Mouse (Mus musculus): ENCODE results near the gene Efna5. TPM values are rescaled to one million over a fixed set of nuclear protein-coding genes. Genes with fewer than 3 reads are reported as not detected.

Efna5 gene
- polyA plus RNA-seq, 1 experiment from 2014 or later: 81.4 TPM

GRCm38 (mm10) chr17:62765165-62765564 is 116.0 kb downstream of the Efna5 start:
- Histone ChIP-seq H3K36me3 (no peaks in the 10 kb centered on the region), H3K4me3 (replicated peaks) (no peak overlapping the region), H3K27ac (no peak overlapping the region), H3K9me3 (no peaks in the 10 kb centered on the region), H3K9ac (replicated peaks) (no peak overlapping the region), H3K4me1 (replicated peaks) (peaks cover 11% of the 10 kb centered on the region), H3K27me3 (no peaks in the 10 kb centered on the region), H3K4me2 (replicated peaks) (no peak overlapping the region)
- 84% methylated on average over 4 of the region's 4 CpGs for WGBS
- no peak for ATAC-seq

- Histone ChIP-seq H3K27me3 (no peaks in the 10 kb centered on the region), H3K36me3 (no peaks in the 10 kb centered on the region), H3K4me2 (replicated peaks) (no peak overlapping the region), H3K9me3 (no peaks in the 10 kb centered on the region), H3K4me1 (replicated peaks) (peaks cover 29% of the 10 kb centered on the region), H3K4me3 (replicated peaks) (no peak overlapping the region), H3K9ac (replicated peaks) (no peak overlapping the region), H3K27ac (no peak overlapping the region)
- 78% methylated on average over 3 of the region's 3 CpGs for WGBS
- no peak for ATAC-seq
Observed at GRCm38 (mm10) chr17:62756951-62757350, 124.2 kb downstream of the Efna5 start.

DNA sequence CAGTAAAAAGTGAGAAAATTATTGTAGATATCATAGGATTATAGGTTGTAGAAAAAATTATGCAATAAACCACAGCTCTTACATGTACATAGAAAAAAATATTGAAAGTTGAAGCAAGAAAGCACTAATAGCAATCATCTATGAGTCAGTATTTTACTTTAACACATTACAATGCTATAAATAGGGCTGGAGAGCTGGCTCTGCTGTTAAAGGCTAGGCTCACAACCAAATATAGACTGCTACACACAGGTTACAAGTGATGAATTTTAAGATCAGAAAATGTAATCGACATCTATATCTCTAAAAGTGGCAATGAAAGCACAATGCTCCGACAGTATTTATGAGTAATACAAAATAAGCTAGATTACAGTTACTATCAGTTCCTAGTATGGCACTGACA is 125.5 kb downstream of the Efna5 start:
- H3K27ac ChIP-seq: no peak overlapping the region
- no peak overlapping the region for H3K4me3 ChIP-seq (replicated peaks)
- H3K4me1 ChIP-seq (replicated peaks): peaks cover 25% of the 10 kb centered on the region
- H3K9me3 ChIP-seq: no peaks in the 10 kb centered on the region
- 93% methylated on average over 2 of the region's 2 CpGs for WGBS
- no peak for ATAC-seq
- H3K4me2 ChIP-seq (replicated peaks): no peak overlapping the region
- no peaks in the 10 kb centered on the region for H3K27me3 ChIP-seq
- no peak overlapping the region for H3K9ac ChIP-seq (replicated peaks)
- H3K36me3 ChIP-seq: no peaks in the 10 kb centered on the region

DNA sequence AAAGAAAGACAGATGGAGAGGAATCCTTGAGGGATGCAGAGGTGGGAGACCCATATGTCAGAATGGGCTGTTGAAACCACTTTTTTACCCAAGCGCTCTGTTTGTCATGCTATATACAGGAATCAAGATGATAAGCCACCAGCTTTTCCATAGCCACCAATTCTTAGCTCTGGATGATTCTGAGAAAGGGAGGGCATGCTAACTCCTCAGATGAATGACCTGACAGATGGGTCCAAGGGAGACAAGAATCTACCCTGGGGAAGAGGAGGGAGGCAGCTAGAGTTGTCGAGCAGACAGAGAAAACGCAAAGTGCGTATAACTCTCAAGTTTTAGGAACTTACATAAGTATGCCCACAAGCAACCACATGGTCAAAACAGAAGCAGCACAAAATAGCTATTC is 126.5 kb downstream of the Efna5 start:
- Histone ChIP-seq H3K4me2 (replicated peaks) (no peak overlapping the region), H3K4me1 (replicated peaks) (peaks cover 20% of the 10 kb centered on the region), H3K9me3 (no peaks in the 10 kb centered on the region), H3K4me3 (replicated peaks) (no peak overlapping the region), H3K9ac (replicated peaks) (no peak overlapping the region), H3K27me3 (no peaks in the 10 kb centered on the region), H3K36me3 (no peaks in the 10 kb centered on the region), H3K27ac (no peak overlapping the region)
- no peak for ATAC-seq
- 80% methylated on average over 4 of the region's 4 CpGs for WGBS

DNA sequence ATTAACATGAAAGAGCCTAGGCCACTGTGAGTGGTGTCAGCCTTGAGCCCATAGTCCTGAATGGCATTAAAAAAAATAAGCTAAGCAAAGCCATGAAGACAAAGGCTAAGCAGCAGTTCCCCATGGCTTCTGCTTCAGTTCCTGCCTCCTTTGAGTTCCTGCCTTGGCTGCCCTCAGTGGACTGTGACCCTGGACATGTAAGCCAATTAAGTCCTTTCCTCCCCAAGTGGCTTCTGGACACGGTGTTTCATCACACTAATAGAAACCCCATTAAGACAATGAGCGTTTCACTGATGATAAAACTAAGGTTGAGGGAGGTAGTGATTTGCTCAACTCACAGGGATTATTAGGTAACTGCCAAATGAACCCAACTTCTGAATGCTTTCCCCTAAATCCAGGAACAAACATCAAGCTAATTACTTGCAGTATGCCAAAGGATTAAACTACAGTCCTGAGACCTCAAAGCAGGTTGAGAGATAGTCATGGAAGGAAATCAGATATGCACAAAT is 128.7 kb downstream of the Efna5 start:
- Histone ChIP-seq H3K9me3 (no peaks in the 10 kb centered on the region), H3K27me3 (no peaks in the 10 kb centered on the region), H3K4me1 (replicated peaks) (peaks cover 30% of the 10 kb centered on the region), H3K4me3 (replicated peaks) (no peak overlapping the region), H3K36me3 (no peaks in the 10 kb centered on the region), H3K27ac (no peak overlapping the region), H3K4me2 (replicated peaks) (no peak overlapping the region), H3K9ac (replicated peaks) (no peak overlapping the region)
- WGBS: 9% methylated on average over 2 of the region's 2 CpGs
- ATAC-seq: no peak

- Histone ChIP-seq H3K36me3 (no peaks in the 10 kb centered on the region), H3K4me2 (replicated peaks) (no peak overlapping the region), H3K27ac (no peak overlapping the region), H3K4me3 (replicated peaks) (no peak overlapping the region), H3K27me3 (no peaks in the 10 kb centered on the region), H3K9me3 (no peaks in the 10 kb centered on the region), H3K4me1 (replicated peaks) (peaks cover 36% of the 10 kb centered on the region), H3K9ac (replicated peaks) (no peak overlapping the region)
- ATAC-seq: no peak
- WGBS: 81% methylated on average over 3 of the region's 3 CpGs
Observed at GRCm38 (mm10) chr17:62750647-62751046, 130.5 kb downstream of the Efna5 start.

GRCm38 (mm10) chr17:62748803-62749619 is 132.1 kb downstream of the Efna5 start:
- WGBS: 67% methylated on average over 16 of the region's 16 CpGs
- no peaks in the 10 kb centered on the region for H3K27me3 ChIP-seq
- H3K36me3 ChIP-seq: no peaks in the 10 kb centered on the region
- H3K4me2 ChIP-seq (replicated peaks): no peak overlapping the region
- H3K27ac ChIP-seq: no peak overlapping the region
- peaks cover 36% of the 10 kb centered on the region for H3K4me1 ChIP-seq (replicated peaks)
- H3K9me3 ChIP-seq: no peaks in the 10 kb centered on the region
- H3K4me3 ChIP-seq (replicated peaks): no peak overlapping the region
- no peak overlapping the region for H3K9ac ChIP-seq (replicated peaks)
- no peak for ATAC-seq

- no peak overlapping the region for H3K4me2 ChIP-seq (replicated peaks)
- H3K27ac ChIP-seq: no peak overlapping the region
- peaks cover 32% of the 10 kb centered on the region for H3K4me1 ChIP-seq (replicated peaks)
- H3K9ac ChIP-seq (replicated peaks): no peak overlapping the region
- H3K36me3 ChIP-seq: no peaks in the 10 kb centered on the region
- WGBS: 68% methylated on average over 8 of the region's 8 CpGs
- no peaks in the 10 kb centered on the region for H3K9me3 ChIP-seq
- no peaks in the 10 kb centered on the region for H3K27me3 ChIP-seq
- no peak overlapping the region for H3K4me3 ChIP-seq (replicated peaks)
- ATAC-seq: no peak
Observed at GRCm38 (mm10) chr17:62747381-62747780, 133.7 kb downstream of the Efna5 start.

DNA sequence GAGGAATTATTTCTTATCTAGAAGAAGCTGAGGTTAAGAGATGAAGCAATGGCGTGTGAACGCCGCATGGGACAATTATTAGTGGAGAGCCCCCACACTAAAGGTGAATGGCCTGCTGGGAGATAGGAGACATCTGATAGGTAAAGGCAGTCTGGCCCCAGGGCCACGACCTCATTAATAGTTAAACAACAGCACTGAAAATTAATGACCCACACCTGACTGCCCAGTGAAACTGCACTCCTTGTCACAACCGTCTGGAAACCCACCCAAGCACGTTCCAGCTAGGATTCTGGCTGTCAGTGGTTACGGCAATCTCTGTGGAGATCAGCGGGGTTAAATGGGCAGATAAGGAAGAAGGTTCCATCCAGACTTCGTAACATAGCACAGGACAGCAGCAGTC is 134.3 kb downstream of the Efna5 start:
- Histone ChIP-seq H3K4me3 (replicated peaks) (no peak overlapping the region), H3K27me3 (no peaks in the 10 kb centered on the region), H3K4me1 (replicated peaks) (peaks cover 32% of the 10 kb centered on the region), H3K27ac (no peak overlapping the region), H3K9me3 (no peaks in the 10 kb centered on the region), H3K36me3 (no peaks in the 10 kb centered on the region), H3K4me2 (replicated peaks) (no peak overlapping the region), H3K9ac (replicated peaks) (no peak overlapping the region)
- ATAC-seq: 0 out of 2 replicates have a peak, but pooled peaks have one; percentile 9
- WGBS: 82% methylated on average over 9 of the region's 9 CpGs

- no peak overlapping the region for H3K9ac ChIP-seq (replicated peaks)
- H3K9me3 ChIP-seq: no peaks in the 10 kb centered on the region
- H3K27ac ChIP-seq: no peak overlapping the region
- H3K4me1 ChIP-seq (replicated peaks): peaks cover 33% of the 10 kb centered on the region
- ATAC-seq: no peak
- 94% methylated on average over 4 of the region's 4 CpGs for WGBS
- no peak overlapping the region for H3K4me3 ChIP-seq (replicated peaks)
- no peak overlapping the region for H3K4me2 ChIP-seq (replicated peaks)
- H3K27me3 ChIP-seq: no peaks in the 10 kb centered on the region
- no peaks in the 10 kb centered on the region for H3K36me3 ChIP-seq
Observed at GRCm38 (mm10) chr17:62745286-62745685, 135.8 kb downstream of the Efna5 start.

GRCm38 (mm10) chr17:62744239-62744638 is 136.9 kb downstream of the Efna5 start:
- Histone ChIP-seq H3K27me3 (no peaks in the 10 kb centered on the region), H3K9me3 (no peaks in the 10 kb centered on the region), H3K36me3 (no peaks in the 10 kb centered on the region), H3K9ac (replicated peaks) (no peak overlapping the region), H3K27ac (no peak overlapping the region), H3K4me3 (replicated peaks) (no peak overlapping the region), H3K4me1 (replicated peaks) (peaks cover 33% of the 10 kb centered on the region), H3K4me2 (replicated peaks) (no peak overlapping the region)
- 95% methylated on average over 6 of the region's 6 CpGs for WGBS
- ATAC-seq: no peak

GRCm38 (mm10) chr17:62741702-62742101 is 139.4 kb downstream of the Efna5 start:
- Histone ChIP-seq H3K4me2 (replicated peaks) (no peak overlapping the region), H3K9me3 (peaks cover 4% of the 10 kb centered on the region; the same call in 1 of the 2 replicates), H3K27ac (no peak overlapping the region), H3K36me3 (no peaks in the 10 kb centered on the region), H3K4me1 (replicated peaks) (peaks cover 12% of the 10 kb centered on the region), H3K9ac (replicated peaks) (no peak overlapping the region), H3K4me3 (replicated peaks) (no peak overlapping the region), H3K27me3 (no peaks in the 10 kb centered on the region)
- no peak for ATAC-seq
- WGBS: 87% methylated on average over 5 of the region's 5 CpGs

All from midbrain, embryonic 13.5 days (tissue).